Mouse (Mus musculus) liver, embryonic 14.5 days (tissue): ENCODE results near the gene Lysmd4.

Experiments used
- CTCF ChIP-seq: IDR thresholded peaks from 2 replicates; pipeline ENCODE4 v1.5.1; 2016; ENCODE audit warnings: antibody characterized with exemption, low read depth, control low read depth
- EP300 ChIP-seq: IDR thresholded peaks from 2 replicates; pipeline ENCODE4 v1.6.1; 2016; ENCODE audit warnings: antibody characterized with exemption, low read depth

DNA sequence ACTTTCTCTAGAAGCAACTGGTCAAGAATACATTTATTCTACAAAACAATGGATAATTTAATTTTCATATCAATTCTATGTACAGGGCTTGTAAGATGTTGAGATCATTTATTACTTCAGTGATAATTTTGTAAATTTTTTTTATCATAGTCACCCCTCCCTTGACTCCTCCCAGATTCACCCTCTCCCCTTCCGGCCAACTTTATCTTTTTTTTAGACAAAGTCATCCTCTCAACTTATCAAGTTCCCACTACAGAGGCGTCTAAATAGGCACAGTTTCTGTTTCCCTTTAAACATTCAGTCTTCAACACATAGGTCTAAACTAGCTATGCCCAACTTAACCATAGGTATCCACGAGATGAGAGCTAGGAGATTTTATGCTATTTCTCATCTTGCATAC is 90.9 kb downstream of the Lysmd4 start:
- TF ChIP-seq CTCF (no peak), EP300 (no peak)
